Mouse (Mus musculus): ENCODE results near the gene Lipo4.
"Not testable (repeated sequence)": the region's sequence is repeated elsewhere in the genome, so short reads cannot be mapped to it uniquely, and the experiment has no call there.

Lipo4 gene

DNA sequence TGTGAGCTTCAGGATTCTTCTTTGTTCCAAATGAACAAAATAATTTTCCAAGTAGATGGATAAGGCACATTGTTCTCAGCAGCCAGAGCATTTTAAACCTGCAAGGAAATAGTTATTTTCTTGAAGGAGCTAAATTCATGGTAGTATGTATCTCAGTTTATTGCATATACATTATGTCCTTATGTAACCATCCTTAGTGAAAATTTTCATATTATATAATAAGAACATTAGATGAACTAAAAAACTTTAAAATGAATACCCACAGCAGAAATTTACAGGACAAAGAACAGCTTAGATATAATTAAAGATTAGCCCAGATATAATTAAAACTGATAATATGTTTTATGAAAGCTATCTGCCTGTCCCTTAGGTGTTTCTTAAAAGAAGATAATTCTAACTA, at the start of gene Lipo4:
Gene Lipo4, minus strand, starts transcription at position 101 of the 400 bp plus-strand sequence.
- DNase-seq, result no peak

DNA sequence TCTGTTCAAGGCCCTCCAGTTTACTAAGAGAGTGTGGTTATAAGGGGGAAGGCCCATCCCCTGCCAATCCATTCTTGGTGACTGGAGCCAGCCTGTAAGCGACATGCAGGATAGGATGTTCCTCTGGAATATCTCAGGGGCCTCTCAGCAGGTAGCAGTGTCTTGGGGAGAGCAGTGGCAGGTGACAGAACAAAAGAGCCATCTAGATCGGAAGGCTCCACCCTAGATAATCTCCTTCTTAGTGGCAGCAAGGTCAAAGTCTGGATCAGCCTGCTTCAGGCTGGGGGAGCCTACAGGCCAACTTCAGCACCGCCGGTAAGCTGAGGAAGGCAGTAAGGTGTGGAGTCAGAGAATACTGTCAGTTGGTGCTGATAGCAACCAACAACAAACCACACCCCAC, 61.2 kb downstream of the Lipo4 start:
- DNase-seq, result not testable (repeated sequence)

DNA sequence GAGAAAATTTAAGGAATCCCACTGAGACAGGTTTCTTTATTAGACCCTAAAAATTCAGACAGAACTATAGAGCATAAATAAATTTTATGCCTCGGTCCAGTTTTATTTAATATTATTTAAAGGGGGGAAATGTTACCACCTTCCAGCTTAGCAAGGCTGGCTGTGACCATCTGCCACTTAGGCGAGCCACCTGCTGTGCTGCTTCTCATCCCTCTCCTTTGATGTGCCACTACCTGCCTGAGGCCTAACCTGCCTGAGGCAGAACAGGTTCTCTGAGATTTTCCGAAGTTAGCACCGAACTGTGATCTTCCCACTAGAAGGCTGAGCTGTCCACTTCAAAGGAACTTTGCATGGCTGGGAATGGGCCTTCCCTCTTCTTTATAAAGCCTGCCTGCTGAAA, 63.9 kb downstream of the Lipo4 start:
- no peak for DNase-seq

Data from kidney, adult 18-20 months (tissue).